Mouse (Mus musculus) monocyte, adult 5-6 weeks (primary cell): ENCODE results near the gene Fbxl5. TPM values are rescaled to one million over a fixed set of nuclear protein-coding genes. Genes with fewer than 3 reads are reported as not detected.
A peak's percentile ranks its signal among the peaks of the same experiment; 100 is the strongest.

Source experiments
- ATAC-seq: fragments of 153-309, 156-312 bp; replicated peaks from 2 replicates; pipeline ENCODE4 v1.8.0; 2017; ENCODE audit warnings: mild to moderate bottlenecking; ENCODE audit not compliant: low TSS enrichment, insufficient number of reproducible peaks, severe bottlenecking, poor library complexity, low FRiP score
- total RNA-seq: library from RNA; stranded (forward); fragments of 200-1000, 200-491, 200-594 nt; gene quantifications from 3 replicates; pipeline ENCODE4 v1.2.3, GENCODE M21; 2017

Gene Fbxl5
- total RNA-seq, 1 experiment from 2014 or later = 151 TPM

DNA sequence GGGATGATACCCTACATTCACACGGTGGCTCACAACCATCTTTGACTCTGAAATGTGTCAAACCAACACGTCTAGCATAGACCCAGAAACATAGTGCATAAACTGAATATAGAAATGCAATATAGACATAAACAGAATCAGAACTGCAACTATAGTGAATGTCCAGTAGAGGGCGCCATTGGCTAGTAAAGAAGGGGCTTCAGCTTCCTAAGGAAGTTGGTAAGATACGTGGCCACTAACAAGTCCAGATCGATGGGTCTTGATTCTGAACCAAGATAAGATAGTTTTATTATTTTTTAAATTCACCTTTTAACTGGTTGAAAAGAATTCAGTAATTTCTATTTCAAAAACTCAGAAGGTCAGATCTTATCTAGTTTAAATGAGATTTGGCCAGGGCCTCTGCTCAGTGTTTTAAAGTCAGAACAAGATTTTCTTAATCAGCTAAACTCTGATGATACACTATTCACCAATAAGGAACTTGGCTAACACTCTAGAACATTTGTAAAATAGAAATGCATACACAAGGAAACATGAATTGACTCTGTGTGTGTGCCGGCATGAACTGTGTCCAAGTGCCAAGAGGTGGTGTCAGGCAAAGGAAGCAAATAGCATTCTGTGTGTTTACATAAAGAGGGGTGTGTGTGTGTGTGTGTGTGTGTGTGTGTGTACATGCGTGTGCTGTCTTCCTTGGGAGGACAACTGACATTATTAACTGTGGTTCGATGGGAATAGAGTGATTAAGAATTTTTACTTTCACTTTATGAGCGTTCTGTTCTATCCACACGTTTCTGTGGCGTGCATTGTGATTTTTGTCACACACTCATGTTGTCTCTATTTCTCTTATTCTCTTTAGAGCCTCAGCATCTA is 19.9 kb upstream of the Fbxl5 start:
- ATAC-seq = peak; percentile 81

DNA sequence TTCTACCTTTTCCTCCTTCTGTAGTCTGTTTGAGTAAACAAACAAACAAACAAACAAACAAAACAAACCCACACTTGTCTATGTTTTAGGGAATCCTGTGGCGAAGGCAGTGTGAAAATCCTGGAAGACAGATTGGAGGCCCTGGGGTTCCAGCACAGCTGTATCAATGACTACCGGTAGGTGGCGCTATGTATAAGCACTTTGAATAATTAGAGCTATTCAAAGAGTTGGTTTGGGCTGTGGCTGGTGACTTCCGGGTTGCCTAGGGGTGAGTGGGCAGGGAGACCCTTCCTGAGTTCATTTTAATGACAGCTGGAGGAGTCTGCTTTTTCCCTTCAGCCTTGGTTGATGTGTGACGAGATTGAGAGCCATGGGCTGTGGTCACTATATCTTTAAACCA is 15.9 kb upstream of the Fbxl5 start:
- peak; percentile 53; the same call in 1 of the 2 replicates for ATAC-seq

DNA sequence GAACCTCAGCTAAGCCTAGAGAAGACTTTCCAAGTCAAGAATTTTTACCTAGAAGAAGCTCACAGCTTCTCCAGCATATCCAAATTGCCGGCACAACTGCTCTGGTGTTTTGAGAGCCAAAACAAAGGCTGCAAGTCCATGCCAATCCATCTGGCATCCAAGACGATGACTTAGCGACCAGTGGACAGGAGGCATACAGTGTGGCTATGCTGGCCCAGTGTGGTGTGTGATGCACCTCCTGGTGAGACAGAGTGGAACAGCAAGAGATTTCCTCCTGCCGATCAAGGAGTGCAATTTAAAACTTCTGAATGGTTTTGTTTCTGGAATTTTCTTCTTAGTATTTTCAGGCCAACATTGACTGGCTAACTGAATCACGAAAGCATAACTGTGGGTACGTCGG is 15.2 kb upstream of the Fbxl5 start:
- no peak for ATAC-seq

DNA sequence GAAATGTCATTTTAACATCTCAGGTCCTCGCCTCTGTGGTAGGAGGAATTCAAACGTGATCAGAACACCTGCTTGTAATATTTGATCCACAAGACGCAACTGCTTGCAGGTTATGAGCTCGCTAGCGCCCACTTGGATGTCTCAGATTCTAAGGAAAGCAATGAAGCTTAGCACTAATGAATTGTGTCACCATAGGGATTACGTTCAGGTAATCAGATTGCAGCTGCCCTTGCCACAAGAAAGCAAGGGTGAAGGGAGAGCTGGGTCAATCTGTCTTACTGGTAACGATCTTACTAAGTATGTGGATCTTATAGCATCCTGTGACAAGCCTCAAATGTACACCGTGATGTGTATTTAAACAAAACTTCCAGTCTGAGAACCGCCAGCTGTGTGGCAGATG is 5.9 kb upstream of the Fbxl5 start:
- ATAC-seq = no peak

DNA sequence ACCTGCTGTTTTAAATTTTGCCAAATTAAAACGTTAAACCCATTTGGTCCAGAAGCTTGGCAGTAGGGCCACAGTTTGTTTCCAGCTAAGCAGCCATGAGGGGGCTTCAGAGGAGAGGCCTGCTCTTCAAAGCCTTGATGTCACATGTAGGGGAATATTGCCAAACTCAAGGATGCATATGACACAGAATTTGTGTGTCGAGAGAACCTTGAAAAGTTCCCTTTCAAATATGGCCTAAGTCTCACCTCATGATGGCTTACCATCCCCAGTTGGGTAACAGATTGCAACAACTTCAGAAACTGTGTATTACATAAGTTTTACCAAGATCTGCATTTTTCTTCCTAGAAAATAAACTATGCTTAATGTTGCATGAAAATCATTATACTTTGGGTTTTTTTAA is 5.4 kb upstream of the Fbxl5 start:
- ATAC-seq = 0 out of 2 replicates have a peak, but pooled peaks have one; percentile 37

DNA sequence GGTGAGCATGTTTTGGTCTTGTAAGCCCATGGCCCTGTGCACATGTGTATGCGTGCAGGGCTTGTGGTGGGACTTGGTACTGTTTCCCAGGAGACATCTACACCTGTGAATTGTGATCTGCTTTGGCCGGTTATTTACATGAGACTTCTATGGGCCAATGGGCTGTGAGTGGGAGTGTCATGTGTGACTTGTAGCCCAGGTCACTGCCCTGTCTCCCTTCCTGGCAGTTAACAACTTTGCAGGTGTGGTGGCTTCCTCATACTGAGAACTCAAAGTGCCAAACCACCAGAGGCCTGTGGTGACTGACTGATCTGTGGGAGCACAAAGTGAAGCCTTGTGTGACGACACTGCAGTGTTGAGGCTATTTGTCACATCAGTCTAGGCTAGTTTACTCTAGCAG is 3.1 kb upstream of the Fbxl5 start:
- ATAC-seq = peak; percentile 67

DNA sequence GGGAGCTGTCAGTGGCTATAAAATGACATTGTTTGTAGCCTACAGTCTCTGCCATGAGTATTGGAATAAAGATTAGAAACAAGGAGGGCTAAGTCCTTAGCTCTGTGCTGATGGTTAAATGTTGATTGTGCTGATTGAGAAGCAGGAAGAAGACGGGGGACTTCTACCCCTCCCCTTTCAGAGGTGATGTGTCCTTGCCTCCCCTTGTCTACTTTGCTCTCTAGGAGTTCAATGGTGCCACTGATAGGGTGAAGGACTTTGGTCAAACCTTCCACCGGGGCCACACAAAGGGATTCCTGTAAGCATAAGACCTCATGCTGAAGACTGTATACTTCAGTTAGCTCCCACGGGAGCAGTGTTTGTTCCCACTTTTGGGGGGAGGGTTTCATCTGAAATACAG is 1.4 kb upstream of the Fbxl5 start:
- ATAC-seq = no peak

DNA sequence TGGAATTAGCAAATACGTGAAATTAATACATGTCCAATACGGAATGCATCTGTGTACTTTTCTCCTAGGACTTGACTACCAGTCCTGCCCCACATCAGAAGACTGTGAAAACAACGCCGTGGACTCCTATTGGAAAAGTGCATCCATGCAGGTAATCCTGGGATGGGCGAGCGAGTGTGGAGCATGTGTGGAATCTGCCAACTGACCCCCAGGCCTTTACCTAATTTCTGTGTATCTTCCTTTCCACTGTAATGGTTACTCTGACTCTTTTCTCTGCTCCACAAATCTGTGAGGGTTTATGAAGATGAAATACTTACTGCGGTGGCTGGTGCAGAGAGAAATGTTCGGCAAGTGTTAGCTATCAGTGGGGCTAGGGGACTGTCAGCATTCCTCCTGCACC is 761 bp upstream of the Fbxl5 start:
- no peak for ATAC-seq

DNA sequence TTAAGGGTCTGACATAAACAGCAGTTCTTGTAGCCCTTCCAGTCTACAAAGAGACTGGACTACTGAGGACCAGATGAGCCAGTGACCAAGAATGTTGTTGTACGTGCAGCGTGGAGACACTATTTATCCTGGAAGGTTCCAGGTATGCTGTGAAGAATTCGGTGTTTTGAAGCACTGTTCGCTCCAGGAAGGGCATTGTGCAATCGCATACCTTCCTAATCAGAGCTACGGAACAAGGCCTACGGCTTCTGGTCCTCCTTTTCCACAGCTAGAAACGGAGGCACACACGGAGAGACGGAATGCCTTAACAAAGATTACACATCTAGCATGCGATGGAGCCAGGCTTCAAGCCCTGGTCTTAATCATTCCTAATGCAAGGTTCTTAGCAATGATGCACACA is 653 bp downstream of the Fbxl5 start:
- ATAC-seq = no peak

DNA sequence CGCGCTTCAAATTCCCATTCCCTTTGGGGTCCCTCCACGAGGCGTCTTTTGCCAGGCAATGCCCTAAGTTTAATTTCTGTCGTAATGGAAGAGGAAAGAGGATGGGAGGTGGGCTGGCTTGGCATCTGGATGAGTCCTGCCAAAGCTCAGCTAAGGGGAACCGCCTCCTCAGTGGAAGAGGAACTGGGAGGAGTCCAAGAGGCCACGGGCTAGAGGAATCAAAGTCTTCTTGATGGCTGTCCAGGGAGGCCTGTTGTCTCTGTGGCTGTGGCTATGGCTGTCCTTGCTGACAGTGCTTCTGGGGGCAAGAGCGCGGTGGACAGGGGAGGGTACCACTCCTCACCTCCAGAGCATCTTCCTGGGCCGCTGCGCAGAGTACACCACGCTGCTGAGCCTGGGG is 2.7 kb downstream of the Fbxl5 start, which contains the start of gene Bst1:
Gene Bst1 (plus strand): TSS at position 191 of the 400 bp plus-strand sequence.
- peak; percentile 90 for ATAC-seq

DNA sequence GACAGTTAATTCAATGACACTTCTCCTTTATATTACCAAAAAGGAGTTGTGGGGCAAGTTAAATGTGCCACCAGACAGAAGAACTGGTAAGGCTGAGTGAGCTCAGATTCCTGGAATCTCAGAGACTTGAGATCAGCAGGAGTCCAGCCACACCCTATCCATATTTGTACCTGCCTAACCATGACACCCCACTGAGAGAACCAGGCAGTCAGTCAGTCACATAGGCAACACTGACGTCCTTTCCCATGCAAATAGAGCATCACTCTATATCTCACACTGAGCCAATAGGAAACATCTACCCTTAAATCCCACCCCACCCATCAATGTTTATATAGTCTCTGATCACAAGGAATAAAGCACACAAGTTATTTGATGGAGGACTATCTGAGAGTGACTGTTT is 5.7 kb downstream of the Fbxl5 start:
- no peak for ATAC-seq

DNA sequence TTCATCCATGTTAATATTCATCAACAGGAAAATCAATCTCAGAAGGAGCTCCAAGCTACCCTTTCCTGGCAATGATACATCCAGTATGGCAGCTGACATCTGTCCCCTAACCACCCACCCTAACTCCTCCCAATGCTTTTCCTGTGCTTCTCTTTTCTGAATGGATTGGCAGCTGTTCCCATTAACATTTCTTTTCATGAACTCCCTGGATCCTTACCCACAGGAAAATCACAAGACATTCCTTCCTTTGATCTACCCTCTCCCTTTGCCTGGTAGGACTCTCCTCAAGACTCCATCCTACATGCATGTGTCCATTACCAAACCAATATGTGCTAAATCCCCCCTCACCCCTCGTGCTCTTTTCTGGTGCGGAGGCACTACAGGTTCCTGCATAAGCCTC is 6.9 kb downstream of the Fbxl5 start:
- no peak for ATAC-seq

DNA sequence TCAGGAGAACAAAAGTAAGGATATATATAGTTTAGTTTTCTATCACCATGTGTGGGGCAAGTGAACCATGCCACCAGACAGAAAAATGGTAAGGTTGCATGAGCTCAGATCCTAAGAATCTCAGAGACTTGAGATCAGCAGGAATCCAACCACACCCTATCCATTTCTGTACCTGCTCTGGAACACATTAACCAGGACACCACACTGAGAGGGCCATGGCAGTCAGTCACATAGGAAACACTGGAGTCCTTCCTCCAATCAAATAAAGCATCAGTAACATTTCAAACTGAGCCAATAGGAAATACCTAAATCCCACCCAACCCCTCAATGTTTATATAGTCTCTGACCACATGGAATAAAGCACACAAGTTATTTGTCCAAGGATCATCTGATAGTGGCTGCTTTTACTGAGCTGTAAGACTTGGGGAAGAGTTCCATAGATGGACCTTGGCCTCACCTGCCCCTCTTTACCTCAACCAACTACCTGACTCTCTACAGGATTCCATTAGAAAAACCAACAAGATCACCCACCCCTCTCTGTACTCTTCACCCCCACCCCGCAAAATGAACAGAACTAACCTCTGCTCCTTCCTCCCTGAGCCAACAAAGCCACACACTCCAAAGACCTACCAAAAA is 10.9 kb downstream of the Fbxl5 start:
- ATAC-seq = no peak

DNA sequence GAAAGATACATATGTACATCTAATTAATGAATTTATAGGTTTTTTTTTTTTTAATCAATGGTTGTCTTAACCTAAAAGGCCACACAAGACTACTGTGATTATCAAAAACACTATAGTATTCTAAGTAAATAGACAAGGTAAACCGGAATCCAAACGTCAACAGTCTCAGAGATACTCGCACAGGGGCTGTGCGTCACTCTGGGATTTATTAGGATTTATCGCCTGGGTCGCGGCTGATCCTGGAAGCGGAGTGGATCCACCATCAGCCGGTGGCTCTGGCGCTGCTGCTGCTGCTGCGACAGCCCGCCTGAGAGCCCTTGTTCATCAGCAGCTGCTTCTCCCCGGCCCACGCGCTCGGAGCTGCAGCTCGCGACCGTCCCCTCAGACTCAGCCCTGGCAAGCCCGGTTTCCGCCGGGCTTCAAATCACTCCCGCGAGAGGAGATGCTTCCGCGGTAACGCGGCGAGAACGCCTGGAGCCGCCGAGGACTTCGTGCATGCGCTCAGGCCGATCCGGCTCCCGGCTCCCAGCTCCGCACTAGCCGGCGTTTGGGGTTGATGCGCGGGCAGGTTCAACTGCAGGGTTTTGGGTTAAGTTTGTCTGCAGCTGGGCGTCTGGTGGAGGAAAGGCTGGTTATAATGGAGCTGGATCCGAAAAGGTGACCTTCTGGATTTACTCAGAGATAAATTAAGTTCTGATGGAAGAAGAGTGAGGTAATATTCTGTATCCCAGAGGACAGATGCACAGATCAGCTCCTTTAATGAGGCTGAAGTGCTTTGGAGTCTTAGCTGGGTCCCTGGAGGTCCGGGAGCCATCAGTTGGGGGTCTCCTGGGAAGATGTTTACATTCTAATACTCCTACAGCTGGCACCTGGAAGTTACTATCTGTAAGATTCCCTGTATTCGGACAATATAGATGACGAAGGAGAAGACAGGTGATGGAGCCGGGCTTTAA is 13.4 kb downstream of the Fbxl5 start:
- ATAC-seq = peak; percentile 80

DNA sequence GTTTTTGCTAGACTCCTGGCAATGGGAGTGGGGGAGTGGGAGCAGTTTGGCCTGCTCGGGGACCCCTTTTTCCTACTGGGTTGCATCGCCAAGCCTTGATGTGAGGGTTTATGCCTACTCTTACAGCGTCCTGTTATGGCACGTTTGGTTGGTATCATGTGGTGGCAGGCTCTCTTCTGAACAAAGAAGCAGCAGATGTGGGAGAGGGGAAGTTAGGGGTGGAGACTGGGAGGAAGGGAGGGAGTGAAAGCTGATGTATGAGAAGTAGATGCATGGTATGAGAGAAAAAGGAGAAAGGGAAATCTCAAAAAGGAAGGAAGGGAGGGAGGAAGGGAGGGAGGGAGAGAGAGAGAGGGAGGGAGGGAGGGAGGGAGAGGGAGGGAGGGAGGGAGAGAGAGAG is 14.5 kb downstream of the Fbxl5 start:
- ATAC-seq = 0 out of 2 replicates have a peak, but pooled peaks have one; percentile 19

DNA sequence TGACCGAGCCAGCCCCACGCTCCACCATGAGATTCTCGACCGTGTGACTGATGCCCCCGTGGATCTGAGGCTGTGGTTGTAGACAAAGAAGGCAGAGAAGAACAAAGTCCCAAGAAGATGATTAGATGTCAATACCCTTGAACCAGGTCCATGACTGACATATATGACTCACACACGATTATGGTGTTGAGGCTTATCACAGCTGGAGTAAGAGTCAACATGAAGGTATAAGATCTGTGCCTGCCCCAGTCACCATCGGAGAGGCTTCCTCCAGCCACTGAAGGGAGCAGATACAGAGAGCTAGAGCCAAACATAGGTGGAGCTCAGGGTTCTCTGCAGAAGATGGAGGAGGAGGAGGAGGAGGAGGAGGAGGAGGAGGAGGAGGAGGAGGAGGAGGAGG is 15.1 kb downstream of the Fbxl5 start:
- no peak for ATAC-seq

DNA sequence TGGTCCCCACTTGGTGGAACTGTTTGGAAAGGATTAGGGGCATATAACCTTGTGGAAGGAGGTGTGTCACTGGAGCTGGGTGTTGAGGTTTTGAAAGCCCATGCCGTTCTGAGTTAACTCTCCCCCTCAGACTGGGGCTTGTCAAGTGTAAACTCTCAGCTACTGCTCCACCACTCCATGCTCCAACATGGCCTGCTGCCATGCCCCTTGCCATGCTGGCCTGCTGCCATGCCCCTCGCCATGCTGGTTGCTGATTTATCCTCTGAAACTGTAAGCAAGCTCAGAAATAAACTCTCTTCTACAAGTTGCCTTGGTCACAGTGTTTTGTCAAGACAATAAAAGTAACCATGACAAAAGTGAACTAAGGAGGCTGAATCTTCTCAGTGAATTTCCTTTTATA is 16.0 kb downstream of the Fbxl5 start:
- ATAC-seq = no peak

DNA sequence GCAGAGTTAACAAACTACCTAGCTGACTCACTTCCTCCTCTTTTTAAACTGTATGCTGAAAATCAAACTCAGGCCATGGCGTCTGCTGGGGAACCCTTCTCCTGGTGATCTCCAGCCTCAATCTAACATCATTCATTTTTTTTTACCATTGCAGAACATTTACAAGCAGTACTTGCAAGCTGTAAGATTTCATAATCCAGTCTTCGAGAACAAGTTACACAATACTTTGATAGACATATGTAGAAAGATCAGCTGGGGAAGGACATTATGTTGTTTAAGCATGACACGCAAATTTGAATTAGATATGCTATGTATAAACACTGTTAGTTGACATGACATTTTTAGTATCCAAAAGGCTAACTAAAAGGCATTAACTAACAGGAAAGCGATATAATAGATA is 19.6 kb downstream of the Fbxl5 start:
- peak; percentile 58 for ATAC-seq

DNA sequence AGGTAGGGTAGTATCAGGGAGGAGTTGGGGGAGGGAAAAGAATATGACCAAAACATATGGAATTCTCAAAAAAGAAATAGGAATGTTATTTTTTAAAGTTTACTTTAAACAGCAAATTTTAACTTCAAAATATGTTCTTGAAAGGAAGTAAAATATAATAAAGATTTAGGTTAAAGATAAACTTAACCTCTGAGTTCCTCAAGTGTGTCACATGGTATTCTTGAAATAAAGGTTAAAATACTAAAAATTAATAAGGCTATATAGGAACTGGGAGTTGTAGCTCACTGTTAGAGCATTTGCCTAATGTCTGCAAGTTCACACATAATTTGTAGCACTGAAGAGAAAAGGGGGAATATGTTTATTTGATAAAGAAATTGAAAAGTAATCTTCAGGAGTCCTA is 20.2 kb downstream of the Fbxl5 start:
- no peak for ATAC-seq
